ENCODE assay signal across 7 mouse cellular contexts in genomic region chr9:64605735-64606349, GRCm38 (mm10).
DNase-seq lines count a peak whose midpoint lies in the region; ATAC-seq and TF ChIP-seq lines count a peak whose summit lies in the region.

No protein-coding gene starts in this region.

- ATAC-seq in embryonic facial prominence, embryonic 14.5 days (ENCODE audit: low read depth) = peak; percentile 67
- ATAC-seq in hindbrain, postnatal 0 days = peak; percentile 90
- peak; percentile 85 for ATAC-seq in midbrain, embryonic 14.5 days (ENCODE audit: low FRiP score, low TSS enrichment)

- peak; percentile 13 for DNase-seq in ovary, postnatal 10 days (ENCODE audit: low spot score)
- no peak for DNase-seq in ovary, postnatal 36 days (ENCODE audit: low spot score)
- peak; percentile 77 for DNase-seq in embryonic facial prominence, embryonic 14.5 days (ENCODE audit: low spot score)
- DNase-seq in hindbrain, postnatal 0 days (ENCODE audit: low spot score) = peak; percentile 91
- peak; percentile 90 for DNase-seq in midbrain, embryonic 14.5 days
- DNase-seq in spleen, postnatal 4 days (ENCODE audit: low spot score in 2 of 2) = no peak
- no peak for DNase-seq in spleen, adult 12 weeks (ENCODE audit: low spot score)

- no peak for TF ChIP-seq CTCF in hindbrain, postnatal 0 days (IDR thresholded peaks at IDR 0.05; ENCODE audit: low read depth)

- no peak overlapping the region for H3K9ac ChIP-seq in embryonic facial prominence, embryonic 14.5 days (ENCODE audit: low read depth, low read length)
- H3K9ac ChIP-seq in hindbrain, postnatal 0 days (replicated peaks; ENCODE audit: low read length) = peak overlapping the region; percentile 9; the same call in 1 of the 2 replicates
- no peak overlapping the region; the same call in 1 of the 2 replicates for H3K9ac ChIP-seq in midbrain, embryonic 14.5 days (replicated peaks; ENCODE audit: low read length)

- H3K36me3 ChIP-seq in embryonic facial prominence, embryonic 14.5 days (ENCODE audit: control insufficient read depth, insufficient read depth, low read length) = no peaks in the 10 kb centered on the region
- H3K36me3 ChIP-seq in hindbrain, postnatal 0 days (ENCODE audit: insufficient read depth, low read length) = no peaks in the 10 kb centered on the region
- H3K36me3 ChIP-seq in midbrain, embryonic 14.5 days (ENCODE audit: control insufficient read depth, insufficient read depth, low read length) = no peaks in the 10 kb centered on the region

- no peaks in the 10 kb centered on the region for H3K9me3 ChIP-seq in embryonic facial prominence, embryonic 14.5 days (ENCODE audit: control insufficient read depth, low read length)
- no peaks in the 10 kb centered on the region for H3K9me3 ChIP-seq in hindbrain, postnatal 0 days (ENCODE audit: low read length)
- no peaks in the 10 kb centered on the region for H3K9me3 ChIP-seq in midbrain, embryonic 14.5 days (ENCODE audit: control insufficient read depth, low read length)

- H3K4me1 ChIP-seq in embryonic facial prominence, embryonic 14.5 days (ENCODE audit: control insufficient read depth, insufficient read depth, low read length) = peaks cover 20% of the 10 kb centered on the region
- H3K4me1 ChIP-seq in hindbrain, postnatal 0 days (ENCODE audit: insufficient read depth, low read length) = peaks cover 47% of the 10 kb centered on the region
- peaks cover 56% of the 10 kb centered on the region for H3K4me1 ChIP-seq in midbrain, embryonic 14.5 days (ENCODE audit: control insufficient read depth, insufficient read depth, low read length)

- H3K27ac ChIP-seq in embryonic facial prominence, embryonic 14.5 days (replicated peaks; ENCODE audit: low read depth, low read length) = no peak overlapping the region
- H3K27ac ChIP-seq in hindbrain, postnatal 0 days = peak overlapping the region; percentile 71
- peak overlapping the region; percentile 73 for H3K27ac ChIP-seq in midbrain, embryonic 14.5 days (replicated peaks; ENCODE audit: low read depth, low read length)

- WGBS in embryonic facial prominence, embryonic 14.5 days = 24% methylated on average over 13 of the region's 13 CpGs
- WGBS in hindbrain, postnatal 0 days = 11% methylated on average over 13 of the region's 13 CpGs
- 3% methylated on average over 13 of the region's 13 CpGs for WGBS in midbrain, embryonic 14.5 days

- no peak overlapping the region for H3K4me2 ChIP-seq in embryonic facial prominence, embryonic 14.5 days (ENCODE audit: low read depth, low read length)
- 0 out of 2 replicates have a peak overlapping the region, but pooled peaks have one; percentile 5 for H3K4me2 ChIP-seq in hindbrain, postnatal 0 days (ENCODE audit: low read depth, low read length)
- peak overlapping the region; percentile 6; the same call in 1 of the 2 replicates for H3K4me2 ChIP-seq in midbrain, embryonic 14.5 days (ENCODE audit: low read length)

- H3K4me3 ChIP-seq in embryonic facial prominence, embryonic 14.5 days (ENCODE audit: low read depth, low read length) = no peak overlapping the region
- no peak overlapping the region for H3K4me3 ChIP-seq in hindbrain, postnatal 0 days (ENCODE audit: low read length)
- H3K4me3 ChIP-seq in midbrain, embryonic 14.5 days (replicated peaks; ENCODE audit: low read depth, low read length) = no peak overlapping the region

- no peaks in the 10 kb centered on the region for H3K27me3 ChIP-seq in embryonic facial prominence, embryonic 14.5 days (replicated peaks; ENCODE audit: control insufficient read depth, insufficient read depth, low read length)
- H3K27me3 ChIP-seq in hindbrain, postnatal 0 days (ENCODE audit: insufficient read depth, low read length) = no peaks in the 10 kb centered on the region
- peaks cover 20% of the 10 kb centered on the region; the same call in 1 of the 2 replicates for H3K27me3 ChIP-seq in midbrain, embryonic 14.5 days (ENCODE audit: control insufficient read depth, insufficient read depth, low read length)

Comparison
In these comparisons a context has a peak if more than half of its experiments do, and no peak if none do; other contexts are left out.
1. DNase-seq: peak in ovary, postnatal 10 days (single experiment), embryonic facial prominence, embryonic 14.5 days (single experiment), hindbrain, postnatal 0 days (single experiment) and midbrain, embryonic 14.5 days (single experiment); none in ovary, postnatal 36 days (single experiment), spleen, postnatal 4 days (0 of 2) and spleen, adult 12 weeks (single experiment).
2. Peak in every context shown above with its lines, with median percentiles within 50 percentile points of each other: ATAC-seq.